Mouse (Mus musculus) frontal cortex, postnatal 14 days (tissue): ENCODE measurements around the gene Lyrm7.

Experiments
- DNase-seq, 2 experiments: peaks; one replicate each; pipeline ENCODE4 v3.0.0; 2022; ENCODE audit warnings: low spot score in 2 of 2

Lyrm7 gene

DNA sequence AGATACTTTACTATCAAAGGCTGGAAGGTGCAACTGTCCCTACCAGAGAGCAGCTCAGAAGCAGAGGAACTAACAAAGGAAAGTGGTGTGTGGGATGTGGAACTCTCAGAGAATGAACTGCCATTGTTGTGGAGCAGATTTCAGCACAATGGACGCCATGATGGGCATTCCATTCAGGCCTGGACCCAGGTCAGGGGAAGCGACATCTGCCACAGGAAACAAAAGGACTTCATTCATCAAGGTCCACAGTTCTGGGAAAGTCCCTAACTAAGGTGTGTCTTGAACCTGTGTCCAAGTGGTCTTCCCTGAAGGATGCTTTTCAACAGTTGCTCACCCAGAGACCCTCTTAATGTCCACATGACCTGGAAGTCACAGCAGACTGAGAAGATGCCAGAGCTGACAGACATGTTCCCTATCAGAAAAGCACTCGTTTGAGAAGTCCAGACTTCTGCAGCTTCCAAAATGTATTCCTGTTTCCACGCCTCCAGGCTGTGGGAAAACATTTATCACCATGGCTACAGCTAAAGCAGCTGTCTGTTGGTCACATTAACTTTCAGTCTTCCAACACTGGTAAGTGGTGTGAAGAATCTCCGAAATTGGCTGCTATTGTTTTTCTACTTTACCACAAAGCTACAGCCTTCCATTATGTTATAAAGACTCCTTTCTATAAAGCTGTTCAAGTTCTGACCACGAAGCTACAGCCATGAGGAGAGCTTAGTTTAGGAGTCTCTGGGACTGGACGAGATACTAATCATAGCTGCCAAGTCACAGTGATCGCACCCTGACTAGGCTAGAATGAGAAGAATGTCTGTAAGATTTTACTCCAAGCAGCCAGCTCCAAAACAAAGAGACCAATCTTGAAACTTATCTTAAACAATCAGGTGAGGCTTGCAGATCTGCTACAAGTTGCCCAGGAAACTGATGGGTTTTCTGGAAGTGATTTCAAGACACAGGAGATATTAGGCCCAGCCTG lies 15.0 kb downstream of the Lyrm7 start:
- DNase-seq, result no peak

DNA sequence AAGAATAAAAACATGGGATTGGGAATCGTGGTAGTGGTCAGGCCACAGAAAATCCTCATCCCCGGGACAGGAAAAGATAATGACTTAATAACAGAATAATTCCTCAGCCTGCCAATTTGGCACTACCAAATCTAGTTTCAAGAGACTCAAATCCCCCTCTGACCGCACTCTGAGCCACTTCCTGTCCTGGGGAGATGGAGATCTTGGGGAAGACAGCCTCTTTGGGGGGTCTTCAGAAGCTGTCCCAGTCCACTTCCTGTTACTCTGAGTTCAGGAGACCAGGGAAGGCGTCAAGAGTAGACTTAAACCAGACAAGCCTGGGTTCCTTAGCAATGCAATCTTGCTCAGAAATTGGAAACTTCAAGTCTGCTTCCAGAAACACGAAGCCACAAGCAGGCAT lies 15.8 kb downstream of the Lyrm7 start:
- no peak for DNase-seq

DNA sequence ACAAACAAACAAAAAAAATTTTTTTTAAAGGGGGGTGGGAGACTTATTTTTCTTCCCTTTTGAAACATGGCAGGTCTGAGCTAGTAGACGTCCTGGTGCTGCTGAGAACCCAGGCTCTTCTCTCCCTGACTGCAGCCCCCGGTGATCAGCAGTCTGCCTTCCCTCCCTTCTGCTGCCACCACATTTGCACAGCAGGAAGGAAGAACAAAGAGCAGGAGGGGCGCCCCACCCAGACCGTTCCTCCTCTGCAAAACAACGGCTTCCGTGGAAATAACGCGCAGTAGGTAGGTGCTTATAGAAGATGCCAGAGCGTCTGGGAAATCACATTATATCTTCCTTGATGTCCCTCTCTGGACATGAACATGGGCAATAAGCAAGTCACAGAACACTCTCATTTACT lies 16.3 kb downstream of the Lyrm7 start:
- DNase-seq, result no peak

DNA sequence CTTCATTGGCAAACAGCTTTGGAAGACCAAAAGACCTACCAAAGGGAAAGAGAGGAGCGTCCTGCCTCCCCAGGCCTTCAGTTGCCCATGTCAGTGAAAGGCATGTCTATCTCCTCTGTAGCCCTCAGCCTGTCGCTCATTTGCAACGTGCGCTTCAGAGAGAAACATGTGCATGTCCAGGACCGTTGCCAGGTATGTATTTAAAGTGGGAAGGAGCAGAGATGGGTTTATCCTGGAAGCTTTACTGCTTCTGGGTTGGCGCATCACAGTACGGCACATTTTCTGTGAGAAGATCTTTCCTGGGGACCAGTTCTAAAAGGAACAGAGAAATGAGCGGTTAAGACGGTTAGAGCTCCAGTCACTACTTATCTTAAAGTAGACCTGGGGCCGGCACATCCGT lies 19.8 kb downstream of the Lyrm7 start:
- no peak for DNase-seq

DNA sequence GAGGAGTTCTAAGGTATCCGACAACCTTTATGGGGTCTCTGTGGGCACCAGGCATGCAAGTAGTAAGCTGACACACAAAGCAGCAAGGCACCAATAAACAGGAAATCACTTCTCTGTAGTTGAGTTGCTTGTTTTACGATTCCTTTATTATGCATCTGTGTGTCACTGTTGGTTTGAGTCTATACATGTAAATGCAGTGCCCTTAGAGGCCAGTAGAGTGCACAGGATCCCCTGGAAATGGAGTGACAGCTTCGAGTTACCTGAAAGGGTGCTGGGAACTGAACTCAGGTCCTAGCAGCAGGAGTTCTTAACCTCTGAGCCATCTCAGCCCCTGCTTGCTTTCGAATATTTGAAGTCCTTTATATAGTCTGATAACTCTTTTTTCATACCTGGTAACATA lies 21.0 kb downstream of the Lyrm7 start:
- no peak for DNase-seq

DNA sequence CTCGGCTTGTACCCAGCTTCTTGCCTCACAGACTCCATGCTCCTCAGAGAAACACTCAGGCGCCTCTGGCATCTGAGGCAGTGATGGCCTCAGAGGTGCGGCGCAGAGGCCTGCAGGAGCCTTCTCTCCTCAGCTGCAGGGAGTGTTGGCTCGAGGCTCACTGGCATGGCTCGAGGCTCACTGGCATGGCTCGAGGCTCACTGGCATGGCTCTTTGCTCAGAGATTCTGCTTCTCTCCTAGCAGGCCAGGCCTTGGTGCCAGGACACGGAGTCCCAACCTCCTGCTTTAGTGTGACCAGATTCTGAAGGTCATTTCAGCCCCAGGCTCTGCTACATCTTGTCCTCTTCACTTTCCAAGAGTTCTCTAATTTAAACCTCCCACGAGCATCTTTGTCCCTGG lies 24.6 kb downstream of the Lyrm7 start:
- no peak for DNase-seq

DNA sequence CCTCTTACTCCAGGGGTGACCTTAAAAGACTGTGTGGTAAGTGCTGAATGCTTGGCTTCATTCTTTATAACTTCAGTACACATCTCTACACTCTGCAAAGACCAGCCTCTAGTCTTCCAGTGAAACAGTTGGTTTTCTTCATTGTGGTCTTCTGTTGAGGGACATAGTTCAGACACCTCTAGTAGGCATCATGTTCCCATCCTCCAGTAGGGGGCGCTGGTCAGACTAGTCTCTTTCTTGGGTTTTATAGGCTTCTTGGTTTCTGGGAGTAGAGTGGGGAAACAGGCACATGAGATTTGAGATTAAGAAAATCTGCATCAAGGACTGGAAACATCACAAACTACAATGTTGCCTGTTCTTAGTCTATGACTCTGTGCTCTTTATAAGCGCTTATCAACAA lies 26.1 kb downstream of the Lyrm7 start:
- no peak for DNase-seq

DNA sequence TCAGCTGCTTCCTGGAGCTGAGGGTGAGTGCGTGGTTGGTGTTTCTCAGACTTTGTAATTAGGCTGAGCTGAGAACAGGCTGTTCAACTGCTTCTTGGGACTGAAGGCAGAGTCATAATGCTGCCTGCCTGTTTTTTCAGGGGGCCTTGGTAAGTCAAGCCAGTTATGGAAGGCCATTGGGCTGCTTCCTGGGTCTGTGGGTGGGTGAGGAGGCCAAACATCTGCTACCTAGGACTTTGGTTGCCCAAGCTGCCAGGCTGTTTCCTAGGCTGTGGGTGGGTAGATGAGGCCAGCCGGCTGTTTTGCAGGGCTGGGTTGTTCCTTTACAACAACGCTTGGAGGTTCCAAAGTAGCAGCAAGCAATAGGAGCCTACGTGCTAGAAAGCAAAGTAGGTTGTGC lies 26.9 kb downstream of the Lyrm7 start:
- peak; percentile 54 to 66 for DNase-seq

DNA sequence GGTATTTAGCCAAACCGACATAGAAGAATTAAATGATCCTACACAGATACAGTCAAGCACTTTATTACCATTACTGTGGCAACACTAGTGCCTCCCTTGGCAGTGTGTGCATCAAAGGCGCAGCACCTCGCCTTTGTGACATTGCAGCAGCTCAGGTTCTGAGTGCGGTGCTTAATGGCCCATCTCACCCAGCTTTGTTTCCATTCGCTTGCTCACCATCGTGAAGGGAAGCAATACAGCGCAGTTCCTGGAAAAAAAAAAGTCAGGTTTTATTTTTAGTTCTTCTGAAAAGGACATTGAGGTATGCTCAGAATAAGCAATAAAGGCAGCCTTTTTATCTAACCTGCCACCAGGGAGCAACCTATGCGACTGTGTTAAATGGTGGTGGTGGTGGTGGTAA lies 33.9 kb downstream of the Lyrm7 start:
- DNase-seq, result no peak

DNA sequence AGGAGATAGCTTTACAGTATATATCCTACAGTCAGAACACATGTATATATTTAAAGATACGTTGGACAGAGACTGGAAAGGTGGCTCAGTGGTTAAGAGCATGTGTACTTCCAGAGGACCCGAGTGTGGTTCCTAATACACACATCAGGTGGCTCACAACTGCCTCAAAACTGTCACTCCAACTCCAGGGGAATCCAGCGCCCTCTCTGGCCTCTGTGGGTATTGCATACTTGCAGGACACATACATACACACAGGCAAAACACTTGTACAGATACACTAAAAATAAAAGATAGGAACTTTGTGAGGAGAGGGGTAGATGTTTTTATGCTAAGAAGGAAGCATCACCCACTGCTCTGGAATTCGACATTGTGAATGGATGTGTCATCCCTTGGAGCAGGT lies 34.9 kb downstream of the Lyrm7 start:
- no peak for DNase-seq

DNA sequence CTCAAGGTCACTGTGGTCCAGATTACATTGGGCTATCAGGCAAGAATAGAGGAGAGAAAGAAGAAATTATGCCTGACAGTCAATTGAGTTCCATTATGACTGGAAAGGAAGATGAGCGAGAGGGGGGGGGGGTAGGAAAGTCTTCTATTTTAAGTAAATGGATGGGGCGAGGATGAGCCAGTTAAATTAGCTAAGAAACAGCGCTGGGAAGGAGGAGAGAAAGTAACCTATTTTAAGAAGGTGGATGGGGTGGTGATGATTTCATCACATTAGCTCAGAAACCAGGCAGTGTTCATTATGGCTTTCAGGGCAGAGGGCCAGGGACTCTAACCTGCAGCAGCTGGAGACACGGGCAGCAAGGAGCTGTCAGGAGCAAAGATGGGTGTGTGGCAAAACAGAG lies 37.2 kb downstream of the Lyrm7 start:
- no peak for DNase-seq

DNA sequence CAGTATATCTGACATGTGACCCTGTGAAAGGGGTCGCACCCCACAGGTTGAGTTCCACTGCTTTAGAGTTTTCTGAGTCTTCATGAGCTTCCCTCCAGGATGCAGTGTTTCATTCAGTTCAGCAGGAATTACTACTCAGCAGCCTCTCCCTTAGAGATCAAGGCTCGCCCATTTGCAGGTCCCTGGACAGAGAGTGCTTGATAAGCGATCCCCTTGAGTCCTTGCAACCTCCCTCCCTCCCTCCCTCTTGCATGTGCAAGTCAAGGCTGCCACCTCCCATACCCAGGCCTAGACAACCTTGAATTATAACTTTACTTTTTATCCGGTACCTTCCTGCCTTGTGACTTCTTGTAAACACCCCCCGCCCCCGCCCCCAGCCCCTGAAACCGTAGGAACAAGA lies 41.2 kb downstream of the Lyrm7 start:
- no peak for DNase-seq

DNA sequence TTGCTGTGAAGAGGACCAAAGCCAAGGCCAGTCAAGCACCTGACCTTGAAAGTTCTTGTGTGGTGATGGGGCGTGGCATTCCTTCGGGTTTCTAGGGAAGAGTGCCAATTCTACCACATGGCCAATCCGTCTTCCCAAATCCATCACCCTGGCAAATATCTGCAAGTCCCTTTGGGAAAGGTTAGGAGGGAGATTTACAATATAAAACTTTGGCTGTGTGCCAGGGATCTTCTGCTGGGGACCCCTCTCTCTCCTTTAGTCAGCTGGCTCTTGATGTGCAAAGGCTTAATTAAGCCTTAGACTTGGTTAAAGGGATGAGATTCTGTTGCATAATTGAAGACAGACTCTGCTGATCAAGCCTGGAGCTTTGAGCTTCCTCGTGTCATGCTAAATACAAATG lies 43.3 kb downstream of the Lyrm7 start:
- no peak for DNase-seq

DNA sequence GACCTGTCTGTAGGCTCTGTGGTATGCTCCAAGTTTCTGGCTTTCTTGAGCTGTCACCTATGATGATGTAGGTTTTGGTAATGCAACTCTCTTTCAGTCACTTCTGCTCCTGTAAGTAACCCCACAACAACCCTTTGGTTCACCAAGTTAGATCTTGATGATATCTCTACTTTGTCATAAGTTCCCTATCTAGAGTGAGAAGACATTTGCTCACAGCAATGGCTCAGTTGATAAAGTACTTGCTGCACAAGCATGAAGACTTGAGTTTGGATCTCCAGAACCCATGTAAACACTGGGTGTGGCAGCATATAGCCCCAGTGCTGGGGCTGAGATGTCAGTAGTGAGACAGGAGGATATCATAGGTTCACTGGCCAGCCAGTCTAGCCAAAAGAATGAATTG lies 45.1 kb downstream of the Lyrm7 start:
- no peak for DNase-seq

DNA sequence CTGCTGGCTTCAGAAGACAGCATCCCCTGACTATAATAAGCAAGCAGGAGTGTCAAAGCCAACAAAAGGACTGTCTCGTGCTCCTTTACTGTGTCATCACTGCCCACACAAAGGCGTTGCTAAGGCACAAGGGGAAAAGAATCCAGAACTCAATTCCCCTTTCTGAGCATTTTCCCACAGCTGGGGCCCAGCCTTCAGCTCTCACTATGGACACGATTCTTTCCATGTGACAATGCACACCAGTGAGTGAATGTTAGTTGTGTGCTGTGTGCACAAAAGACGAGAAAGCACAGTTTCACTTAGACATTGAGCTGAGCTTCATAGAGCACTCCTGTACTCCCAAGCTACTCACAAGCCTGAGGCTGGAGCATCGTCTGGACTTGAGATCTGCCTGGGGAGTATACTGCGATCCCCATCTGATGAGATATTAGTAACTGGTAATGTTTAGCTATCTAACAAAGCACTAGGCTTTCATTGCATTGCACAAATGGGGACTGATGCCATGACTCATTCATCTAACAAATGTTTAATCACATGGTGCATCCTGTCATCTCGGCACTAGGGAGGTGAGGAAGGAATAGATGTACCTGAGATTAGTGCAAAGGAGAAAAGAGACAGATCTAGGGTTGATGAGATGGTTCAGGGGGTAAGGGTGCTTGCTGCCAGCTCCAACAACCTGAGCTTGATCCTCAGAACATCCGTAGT lies 47.8 kb downstream of the Lyrm7 start:
- peak in 1 of 2 experiments; percentile 39 for DNase-seq

DNA sequence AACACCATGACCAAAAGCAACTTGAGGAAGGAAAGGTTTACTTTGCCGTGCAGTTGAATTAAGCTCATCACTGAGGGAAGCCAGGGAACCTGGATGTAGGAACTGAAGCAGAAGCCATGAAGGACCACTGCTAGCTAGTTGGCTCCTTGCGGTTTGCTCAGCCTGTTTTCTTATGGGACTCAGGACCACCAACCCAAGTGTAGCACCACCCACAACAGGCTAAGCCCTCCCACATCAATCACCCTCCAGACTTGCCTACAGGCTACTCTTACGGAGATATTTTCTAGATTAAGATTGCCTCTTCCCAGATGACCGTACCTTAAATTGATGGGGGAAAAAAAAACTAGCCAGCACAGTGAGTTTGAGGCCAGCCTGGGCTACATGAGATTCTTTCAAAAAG lies 48.4 kb downstream of the Lyrm7 start:
- no peak for DNase-seq

DNA sequence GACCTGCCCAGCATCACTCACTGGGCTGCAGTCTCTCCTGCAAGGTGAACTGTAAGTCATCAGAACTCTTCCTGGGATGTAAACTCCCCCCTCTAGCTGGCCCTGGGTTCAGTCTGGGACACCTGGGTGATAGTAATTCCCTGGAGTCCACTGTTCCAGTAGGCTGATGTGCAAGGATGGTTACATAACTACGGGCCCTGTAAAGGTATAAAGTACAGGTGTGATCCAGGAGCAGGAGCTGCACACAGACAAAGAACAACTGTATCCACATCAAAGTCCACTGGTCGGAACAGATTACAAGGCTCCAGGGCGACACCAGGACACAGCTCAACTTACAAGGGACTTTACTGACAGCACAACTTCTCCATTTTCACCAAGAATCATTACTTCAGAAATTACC lies 49.7 kb downstream of the Lyrm7 start:
- no peak for DNase-seq

DNA sequence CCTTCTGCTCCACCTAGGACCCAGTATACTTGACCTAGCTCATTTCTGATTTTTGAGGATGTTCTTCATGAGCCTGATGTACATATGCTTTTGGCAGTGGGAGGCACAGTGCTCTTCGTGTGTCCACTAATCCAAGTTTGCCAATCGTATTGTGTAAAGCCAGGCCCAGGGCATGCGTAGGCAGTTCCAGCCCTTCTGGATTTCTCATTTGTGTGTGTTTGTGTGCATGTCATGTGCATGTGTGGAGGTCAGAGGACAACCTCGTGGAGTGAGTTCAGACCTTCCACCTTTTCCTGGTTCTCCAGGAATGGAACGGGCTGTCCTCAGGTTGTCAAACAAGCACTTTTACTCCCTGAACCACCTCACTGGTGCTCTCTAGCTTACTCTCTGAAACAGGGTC lies 51.1 kb downstream of the Lyrm7 start:
- DNase-seq, result no peak

DNA sequence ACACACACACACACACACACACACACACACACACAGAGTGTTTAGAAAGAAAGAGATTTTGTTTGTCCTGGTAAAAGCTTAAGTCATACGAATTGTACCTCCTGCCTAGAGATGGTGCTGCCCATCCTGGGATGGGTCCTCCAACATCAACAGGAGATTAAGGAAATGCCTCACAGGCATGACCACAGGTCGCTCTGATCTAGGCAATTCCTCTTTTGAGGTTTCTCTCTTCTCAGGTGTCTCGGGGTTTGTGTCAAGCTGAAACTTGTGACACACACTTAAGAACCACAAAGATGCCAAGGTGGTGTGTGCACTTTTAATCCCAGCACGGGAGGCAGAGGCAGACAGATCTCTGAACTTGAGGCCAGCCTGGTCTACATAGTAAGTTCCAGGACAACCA lies 52.5 kb downstream of the Lyrm7 start:
- DNase-seq, result no peak

DNA sequence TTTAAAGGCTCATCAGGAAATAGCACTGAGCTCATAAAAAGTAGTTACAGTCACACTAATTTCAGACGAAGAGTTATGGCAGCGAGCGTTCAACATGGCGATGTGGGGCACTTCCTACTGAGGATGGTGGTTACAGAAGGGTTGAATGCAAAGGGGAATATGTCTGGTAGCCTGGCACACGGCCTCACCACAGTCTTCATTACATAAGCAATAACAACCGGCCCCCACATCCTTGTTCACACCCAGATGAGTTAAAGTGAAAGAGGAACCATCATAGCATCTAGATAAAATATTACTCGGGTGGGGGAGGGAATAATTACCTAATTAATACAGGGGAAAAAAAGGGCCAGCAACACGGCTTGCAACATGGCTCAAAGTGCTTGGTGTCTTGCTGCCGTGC lies 53.0 kb downstream of the Lyrm7 start:
- no peak for DNase-seq

DNA sequence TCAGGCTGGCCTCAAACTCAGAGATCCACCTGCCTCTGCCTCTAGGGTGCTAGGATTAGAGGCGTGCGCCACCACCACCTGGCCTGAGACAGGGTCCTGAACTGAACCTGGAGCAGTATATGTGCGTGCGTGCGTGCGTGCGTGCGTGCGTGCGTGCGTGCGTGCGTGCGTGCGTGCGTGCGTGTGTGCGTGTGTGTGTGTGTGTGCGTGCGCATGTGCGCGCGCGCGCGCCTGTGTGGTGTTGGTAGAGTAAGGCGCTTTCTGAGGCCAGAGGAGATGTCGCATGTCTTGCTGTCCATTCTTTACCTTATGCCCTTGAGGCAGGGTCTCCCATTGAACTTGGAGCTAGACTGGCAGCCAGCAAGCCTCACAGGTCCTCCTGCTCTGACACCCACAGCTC lies 53.8 kb downstream of the Lyrm7 start:
- no peak for DNase-seq

DNA sequence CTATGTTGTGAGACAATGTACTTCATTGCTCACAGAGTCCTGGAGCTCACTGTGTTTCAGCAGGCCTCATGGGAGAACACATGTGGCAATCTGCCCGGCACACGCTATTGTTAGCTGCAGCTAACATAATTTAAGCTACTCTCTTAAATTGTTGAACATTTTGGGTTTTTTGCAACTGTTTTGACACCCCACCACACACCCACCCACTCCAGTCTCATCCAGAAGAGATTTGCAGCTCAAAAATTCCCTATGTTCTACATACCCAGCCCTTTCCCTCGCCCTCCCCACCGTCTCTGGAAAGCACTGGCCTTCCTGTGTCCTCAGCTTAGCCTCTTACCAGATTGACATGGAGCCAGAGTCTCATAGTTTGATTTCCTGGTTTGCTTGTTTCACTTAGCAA lies 55.5 kb downstream of the Lyrm7 start:
- peak; percentile 76 to 78 for DNase-seq

DNA sequence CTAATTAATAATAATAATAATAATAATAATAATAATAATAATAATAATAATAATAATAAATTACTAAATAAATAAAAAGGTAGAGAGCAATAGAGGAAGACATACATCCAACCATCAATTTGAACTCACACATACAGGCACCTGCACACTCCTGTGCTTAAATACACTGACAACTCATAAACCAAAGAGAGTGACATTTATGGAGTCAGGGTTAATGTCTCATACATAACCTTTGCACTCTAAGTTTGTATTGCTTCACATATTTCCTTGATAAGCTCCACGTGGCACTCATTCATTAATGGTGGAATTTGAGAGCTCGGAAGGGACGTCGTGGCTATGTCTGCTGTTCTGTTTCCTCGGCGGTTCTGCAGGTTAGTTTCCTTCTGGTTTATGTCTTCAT lies 58.1 kb downstream of the Lyrm7 start:
- no peak for DNase-seq
